Mouse (Mus musculus) testis, adult 2 months (tissue): Measurements from ENCODE around the gene Tbca. TPM values are rescaled to one million over a fixed set of nuclear protein-coding genes. Genes with fewer than 3 reads are reported as not detected.

Source experiments
- H3K27ac ChIP-seq: fragments of 200-500 bp; 2 replicates; pipeline ENCODE4 v1.5.1; 2012; ENCODE audit warnings: low read depth, low read length; ENCODE audit not compliant: control insufficient read depth, insufficient read depth
- H3K27me3 ChIP-seq: fragments of 200-500 bp; 2 replicates; pipeline ENCODE4 v1.6.1; 2012; ENCODE audit warnings: mild to moderate bottlenecking, low read length, moderate library complexity; ENCODE audit not compliant: control insufficient read depth, insufficient read depth
- H3K36me3 ChIP-seq: fragments of 200-500 bp; 2 replicates; pipeline ENCODE4 v1.6.1; 2012; ENCODE audit warnings: mild to moderate bottlenecking, low read length; ENCODE audit not compliant: control insufficient read depth, insufficient read depth
- H3K4me1 ChIP-seq: fragments of 200-500 bp; 2 replicates; pipeline ENCODE4 v1.6.1; 2012; ENCODE audit warnings: low read length; ENCODE audit not compliant: control insufficient read depth, insufficient read depth
- H3K4me3 ChIP-seq: fragments of 200-500 bp; 2 replicates; pipeline ENCODE4 v1.5.1; 2012; ENCODE audit warnings: low read depth, mild to moderate bottlenecking, low read length, moderate library complexity, mixed read lengths; ENCODE audit not compliant: control insufficient read depth
- CTCF ChIP-seq: fragments of 200-500 bp; IDR thresholded peaks from 2 replicates; pipeline ENCODE4 v1.5.1; 2012; ENCODE audit warnings: low read depth, mild to moderate bottlenecking, inconsistent platforms, low read length, moderate library complexity; ENCODE audit not compliant: control insufficient read depth, insufficient read depth, insufficient replicate concordance
- POLR2A ChIP-seq: fragments of 200-500 bp; IDR thresholded peaks from 2 replicates; pipeline ENCODE4 v1.6.1; 2012; ENCODE audit warnings: low read depth, mild to moderate bottlenecking, inconsistent platforms, low read length, moderate library complexity; ENCODE audit not compliant: control insufficient read depth
- polyA plus RNA-seq: library from polyadenylated mRNA; depleted of rRNA; stranded (reverse); fragments of >200 nt; gene quantifications from 2 replicates; pipeline ENCODE4 v1.2.3, GENCODE M21; 2012

The Tbca gene
- polyA plus RNA-seq, 1 experiment, result 54.3 TPM

DNA sequence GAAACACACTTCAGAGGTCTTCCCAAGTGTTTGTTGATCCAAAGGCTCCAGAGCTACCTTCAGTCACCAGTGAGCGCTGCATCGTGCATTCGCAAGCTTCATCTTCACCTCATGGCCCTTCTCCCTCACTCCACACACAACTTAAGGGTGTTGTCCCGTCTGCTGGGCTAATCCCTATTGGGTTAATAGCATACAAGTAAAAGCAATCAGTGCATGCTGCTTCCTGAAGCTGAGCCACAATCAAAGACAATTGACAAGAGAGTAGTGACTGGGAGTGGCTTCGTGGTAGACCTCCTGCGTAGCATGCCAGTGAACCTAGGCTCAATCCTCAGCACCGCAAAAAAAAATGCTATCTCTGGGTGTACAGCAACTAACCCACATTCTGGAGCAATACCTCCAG is 59.2 kb downstream of the Tbca start:
- H3K4me3 ChIP-seq, result no peak overlapping the region
- TF ChIP-seq CTCF (no peak), POLR2A (no peak)
- H3K27me3 ChIP-seq, result no peaks in the 10 kb centered on the region
- no peaks in the 10 kb centered on the region for H3K36me3 ChIP-seq
- H3K4me1 ChIP-seq, result no peaks in the 10 kb centered on the region
- H3K27ac ChIP-seq, result no peak overlapping the region

DNA sequence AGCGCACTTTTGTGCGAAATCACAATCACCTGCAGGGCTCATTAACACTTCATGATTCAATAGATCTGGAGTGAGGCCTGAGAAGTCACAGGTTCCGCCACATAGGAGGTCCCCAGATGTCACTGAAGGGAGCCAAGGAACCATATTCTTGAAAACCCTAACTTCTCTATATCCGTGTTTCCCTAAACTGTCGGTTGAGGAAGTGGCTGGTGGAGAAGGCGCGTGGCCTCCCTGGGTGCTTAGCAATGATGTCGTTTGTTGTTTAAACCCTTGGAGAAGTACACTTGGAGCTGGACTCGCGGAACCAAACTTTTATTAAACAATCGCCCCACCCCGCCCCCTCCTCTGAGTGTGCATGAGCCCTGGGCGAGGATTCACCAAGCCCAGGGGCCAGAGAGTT is 60.6 kb downstream of the Tbca start:
- Histone ChIP-seq H3K4me3 (no peak overlapping the region), H3K27ac (no peak overlapping the region), H3K36me3 (no peaks in the 10 kb centered on the region), H3K4me1 (no peaks in the 10 kb centered on the region), H3K27me3 (no peaks in the 10 kb centered on the region)
- TF ChIP-seq CTCF (no peak), POLR2A (no peak)

DNA sequence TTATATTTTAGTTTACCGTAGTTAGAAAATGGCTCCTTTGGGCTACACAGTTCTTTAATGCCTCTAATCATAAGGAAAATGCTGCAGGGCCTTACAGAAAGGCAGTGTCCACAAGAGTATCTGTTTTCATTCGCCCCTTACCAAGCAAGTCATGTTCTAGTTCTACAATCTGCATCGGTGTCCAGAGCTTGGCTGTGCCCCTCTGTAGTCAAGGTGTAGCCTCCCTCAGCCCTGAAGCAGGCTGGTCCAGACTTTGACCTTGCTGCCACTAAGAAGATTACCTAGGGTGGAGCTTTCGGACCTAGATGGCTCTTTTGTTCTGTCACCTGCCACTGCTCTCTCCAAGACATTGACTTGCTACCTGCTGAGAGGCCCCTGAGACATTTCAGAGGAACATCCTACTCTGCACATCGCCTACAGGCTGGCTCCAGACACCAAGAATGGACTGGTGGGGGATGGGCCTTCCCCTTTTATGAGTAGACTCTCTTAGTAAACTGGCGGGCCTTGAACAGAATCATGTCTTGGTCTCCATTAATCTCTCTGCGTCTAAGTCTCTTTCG is 69.4 kb downstream of the Tbca start:
- H3K27ac ChIP-seq, result no peak overlapping the region
- no peak for TF ChIP-seq POLR2A
- no peak for TF ChIP-seq CTCF
- H3K4me1 ChIP-seq, result no peaks in the 10 kb centered on the region
- no peaks in the 10 kb centered on the region for H3K27me3 ChIP-seq
- no peaks in the 10 kb centered on the region for H3K36me3 ChIP-seq
- H3K4me3 ChIP-seq, result no peak overlapping the region

DNA sequence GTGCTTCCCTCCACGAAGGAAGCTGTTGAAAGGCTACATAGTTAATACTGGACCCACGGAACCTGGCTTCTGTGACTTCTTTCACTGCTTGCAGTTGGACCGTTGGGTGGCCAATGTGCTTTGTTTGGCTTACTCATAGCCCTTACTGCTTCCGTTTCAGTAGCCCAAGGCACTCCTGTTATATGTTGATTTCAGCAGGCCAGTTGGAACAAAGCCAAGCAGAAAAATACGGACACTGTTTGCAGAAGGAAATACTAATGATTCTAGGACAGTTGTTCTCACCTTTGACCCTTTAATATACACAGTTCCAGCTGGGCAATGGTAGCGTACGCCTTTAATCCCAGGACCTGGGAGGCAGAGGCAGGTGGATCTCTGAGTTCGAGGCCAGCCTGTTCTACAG is 70.5 kb downstream of the Tbca start:
- no peak for TF ChIP-seq POLR2A
- no peak for TF ChIP-seq CTCF
- no peaks in the 10 kb centered on the region for H3K4me1 ChIP-seq
- no peaks in the 10 kb centered on the region for H3K27me3 ChIP-seq
- no peak overlapping the region for H3K4me3 ChIP-seq
- H3K36me3 ChIP-seq, result no peaks in the 10 kb centered on the region
- H3K27ac ChIP-seq, result no peak overlapping the region

DNA sequence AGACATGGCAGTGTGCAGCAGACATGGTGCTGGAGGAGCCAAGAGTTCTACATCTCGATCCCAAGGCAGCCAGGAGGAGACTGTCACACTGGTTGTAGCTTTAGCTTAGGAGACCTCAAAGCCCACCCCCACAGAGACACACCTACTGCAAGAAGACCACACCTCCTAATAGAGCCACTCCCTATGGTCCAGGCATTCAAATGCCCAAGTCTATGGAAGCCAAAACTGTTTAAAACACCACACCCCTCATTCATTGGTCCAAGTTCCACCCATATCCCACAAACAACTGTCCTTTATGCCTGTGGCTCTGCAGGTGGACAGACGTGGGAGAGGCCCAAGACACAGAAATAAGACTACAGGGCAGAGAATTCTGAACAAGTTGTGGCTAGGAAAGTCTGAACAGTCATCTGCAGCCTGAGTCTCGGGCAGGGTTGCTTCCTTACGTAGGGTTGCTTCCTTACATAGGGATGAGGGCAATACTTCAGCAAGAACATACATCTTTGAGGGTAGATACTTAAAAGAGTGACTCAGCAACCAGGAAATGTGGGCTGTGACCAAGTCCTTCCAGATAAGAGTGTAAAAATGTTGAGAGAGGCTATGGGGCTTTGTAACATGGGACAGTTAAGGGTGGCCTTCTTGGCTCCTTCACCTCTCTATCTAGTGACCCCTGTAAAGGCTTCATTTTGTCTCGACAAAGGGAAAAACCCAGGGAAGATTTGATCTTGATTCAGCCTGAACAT is 74.0 kb downstream of the Tbca start:
- Histone ChIP-seq H3K27me3 (no peaks in the 10 kb centered on the region), H3K36me3 (no peaks in the 10 kb centered on the region), H3K4me3 (no peak overlapping the region), H3K27ac (no peak overlapping the region), H3K4me1 (no peaks in the 10 kb centered on the region)
- TF ChIP-seq POLR2A (no peak), CTCF (no peak)

DNA sequence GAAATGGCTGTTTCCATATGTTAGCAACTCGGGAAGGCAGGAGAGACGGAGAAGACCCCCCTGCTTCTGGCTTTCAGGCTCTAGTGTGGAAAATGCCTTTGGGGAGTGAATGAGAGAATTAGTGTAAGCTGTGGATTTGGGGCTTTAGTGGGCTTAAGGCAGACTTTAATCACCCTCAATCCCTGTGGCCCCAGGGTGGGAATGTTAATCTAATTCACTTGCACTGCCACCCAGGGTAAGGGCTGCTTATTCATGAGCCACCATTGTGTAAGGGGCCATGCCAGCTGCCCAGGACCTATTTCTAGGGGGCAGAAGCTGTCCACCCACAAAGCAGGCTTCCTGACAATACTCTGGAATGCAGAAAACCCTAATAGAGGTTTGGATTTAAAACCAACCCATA is 78.2 kb downstream of the Tbca start:
- H3K27me3 ChIP-seq, result peaks cover 5% of the 10 kb centered on the region
- peaks cover 4% of the 10 kb centered on the region for H3K4me1 ChIP-seq
- TF ChIP-seq POLR2A (no peak), CTCF (no peak)
- no peak overlapping the region for H3K4me3 ChIP-seq
- no peaks in the 10 kb centered on the region for H3K36me3 ChIP-seq
- H3K27ac ChIP-seq, result no peak overlapping the region

DNA sequence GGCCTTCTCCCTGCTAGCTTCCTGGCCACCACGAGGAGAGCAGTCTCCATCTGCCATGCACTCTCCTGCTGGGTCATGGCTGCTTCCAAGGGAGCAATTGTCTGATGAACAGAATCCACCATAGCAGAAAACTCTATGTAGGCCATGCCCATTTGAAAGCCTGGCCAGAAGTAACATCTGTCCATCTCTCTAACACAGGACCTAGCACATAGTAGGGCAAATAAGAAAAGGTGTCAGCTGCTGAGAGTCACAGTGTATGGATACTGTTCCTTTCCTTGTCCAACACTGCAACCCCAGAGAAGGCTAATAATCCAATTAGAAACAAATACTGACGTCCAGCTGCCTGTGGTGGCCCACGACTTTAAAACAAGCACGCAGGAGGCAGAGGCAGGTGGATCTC is 79.1 kb downstream of the Tbca start:
- no peak for TF ChIP-seq CTCF
- no peak for TF ChIP-seq POLR2A
- H3K27me3 ChIP-seq, result peaks cover 9% of the 10 kb centered on the region

DNA sequence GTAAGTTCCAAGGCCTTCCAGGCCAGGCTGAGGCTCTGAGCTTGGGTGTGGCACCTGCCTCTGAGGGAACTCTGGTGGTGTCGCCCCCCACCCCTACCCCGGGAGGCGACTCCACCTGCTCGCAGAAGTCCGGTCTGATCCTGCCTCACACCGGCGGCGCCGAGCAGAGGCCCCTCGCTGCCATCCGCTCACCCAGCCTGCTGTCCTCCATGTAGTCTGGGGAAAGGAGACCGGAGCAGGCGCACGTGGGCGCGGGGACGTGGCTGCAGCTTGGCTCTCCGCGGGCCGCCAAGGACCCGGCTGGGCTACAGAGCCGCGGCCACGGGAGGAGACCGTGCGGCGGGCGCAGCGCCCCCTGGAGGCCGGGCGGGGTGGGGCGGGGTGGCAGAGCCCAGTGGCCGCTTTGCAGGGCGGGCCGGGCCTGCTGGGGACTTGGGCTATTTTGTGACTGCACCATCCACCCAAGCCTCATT is 79.8 kb downstream of the Tbca start:
- Histone ChIP-seq H3K36me3 (no peaks in the 10 kb centered on the region), H3K27me3 (peaks cover 11% of the 10 kb centered on the region), H3K4me3 (peak overlapping the region; percentile 81), H3K4me1 (peaks cover 8% of the 10 kb centered on the region), H3K27ac (no peak overlapping the region)
- TF ChIP-seq POLR2A (no peak), CTCF (peak; percentile 64)

More for the DNA sequence above, 79.1 kb downstream of the Tbca start:
- H3K4me3 ChIP-seq, result no peak overlapping the region
- H3K4me1 ChIP-seq, result peaks cover 6% of the 10 kb centered on the region
- no peak overlapping the region for H3K27ac ChIP-seq
- no peaks in the 10 kb centered on the region for H3K36me3 ChIP-seq
